Mouse (Mus musculus) CH12F3 (cell line): ENCODE data around the gene Psmb9.

ENCODE experiments used
- in situ Hi-C: fragments of 300-500 bp; cut with MboI; formaldehyde crosslinking; loops from 2 replicates; pipeline ENCODE4 v1.14.3; 2020; ENCODE audit warnings: low sequenced_read_pairs

Psmb9 gene

DNA sequence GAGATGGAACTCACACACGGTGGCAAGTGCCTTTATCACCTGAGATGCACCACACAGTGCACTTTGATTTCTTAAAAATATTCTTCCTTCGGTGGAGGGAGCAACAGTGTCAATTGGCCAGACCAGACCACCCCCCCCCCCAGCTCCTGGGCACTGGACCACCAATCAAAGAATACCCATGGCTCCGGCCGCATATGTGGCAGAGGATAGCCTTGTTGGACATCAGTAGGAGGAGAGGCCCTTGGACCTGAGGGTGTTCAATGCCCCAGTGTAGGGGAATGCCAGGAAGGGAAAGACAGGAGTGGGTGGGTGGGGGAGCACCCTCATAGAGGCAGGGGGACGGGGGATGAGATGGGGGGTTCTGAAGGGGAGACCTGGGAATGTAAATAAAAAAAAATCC is 19.2 kb upstream of the Psmb9 start:
- in situ Hi-C loops: no loop called here

DNA sequence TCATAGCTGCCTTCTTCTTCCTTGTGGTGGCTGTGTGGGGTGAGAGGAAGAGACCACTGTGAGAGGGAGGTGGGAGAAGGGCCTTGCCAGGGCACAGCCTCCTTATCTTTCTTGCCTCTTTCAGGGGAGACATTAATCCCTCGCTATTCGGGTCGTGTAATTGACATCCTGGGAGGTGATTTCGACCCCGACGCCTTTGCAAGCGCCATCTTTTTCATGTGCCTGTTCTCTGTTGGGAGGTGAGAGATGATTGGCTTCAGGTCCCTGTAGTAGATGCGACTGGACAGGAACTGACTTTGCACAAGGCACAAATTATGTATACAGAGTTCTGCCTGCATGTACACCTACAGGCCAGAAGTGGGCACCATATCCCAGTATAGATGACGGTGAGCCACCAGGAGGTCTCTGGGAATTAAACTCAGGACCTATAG is 18.2 kb upstream of the Psmb9 start:
- in situ Hi-C loops: no loop called here

DNA sequence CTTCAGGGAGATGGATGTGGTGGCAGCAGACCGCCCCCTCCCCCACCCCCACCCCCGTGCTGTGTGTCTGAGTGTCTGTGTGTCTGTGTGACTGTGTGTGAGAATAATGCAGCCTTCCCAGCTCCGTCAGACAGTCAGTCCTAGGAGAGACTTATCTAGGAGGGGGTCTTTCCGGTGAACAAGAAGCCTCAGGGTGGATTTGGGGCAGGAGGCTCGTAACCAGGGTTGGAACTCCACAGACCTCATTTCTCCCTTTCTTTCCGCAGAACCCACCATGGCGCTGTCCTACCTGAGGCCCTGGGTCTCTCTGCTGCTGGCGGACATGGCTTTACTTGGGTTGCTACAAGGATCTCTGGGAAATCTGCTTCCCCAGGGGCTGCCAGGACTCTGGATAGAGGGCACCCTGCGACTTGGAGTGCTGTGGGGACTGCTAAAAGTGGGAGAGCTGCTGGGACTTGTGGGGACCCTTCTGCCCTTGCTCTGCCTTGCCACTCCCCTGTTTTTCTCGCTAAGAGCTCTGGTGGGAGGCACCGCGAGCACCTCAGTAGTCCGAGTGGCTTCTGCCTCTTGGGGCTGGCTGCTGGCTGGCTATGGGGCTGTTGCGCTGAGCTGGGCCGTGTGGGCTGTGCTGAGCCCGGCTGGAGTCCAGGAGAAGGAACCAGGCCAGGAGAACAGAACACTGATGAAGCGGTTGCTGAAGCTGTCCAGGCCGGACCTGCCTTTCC is 17.6 kb upstream of the Psmb9 start:
- in situ Hi-C loops: no loop called here

DNA sequence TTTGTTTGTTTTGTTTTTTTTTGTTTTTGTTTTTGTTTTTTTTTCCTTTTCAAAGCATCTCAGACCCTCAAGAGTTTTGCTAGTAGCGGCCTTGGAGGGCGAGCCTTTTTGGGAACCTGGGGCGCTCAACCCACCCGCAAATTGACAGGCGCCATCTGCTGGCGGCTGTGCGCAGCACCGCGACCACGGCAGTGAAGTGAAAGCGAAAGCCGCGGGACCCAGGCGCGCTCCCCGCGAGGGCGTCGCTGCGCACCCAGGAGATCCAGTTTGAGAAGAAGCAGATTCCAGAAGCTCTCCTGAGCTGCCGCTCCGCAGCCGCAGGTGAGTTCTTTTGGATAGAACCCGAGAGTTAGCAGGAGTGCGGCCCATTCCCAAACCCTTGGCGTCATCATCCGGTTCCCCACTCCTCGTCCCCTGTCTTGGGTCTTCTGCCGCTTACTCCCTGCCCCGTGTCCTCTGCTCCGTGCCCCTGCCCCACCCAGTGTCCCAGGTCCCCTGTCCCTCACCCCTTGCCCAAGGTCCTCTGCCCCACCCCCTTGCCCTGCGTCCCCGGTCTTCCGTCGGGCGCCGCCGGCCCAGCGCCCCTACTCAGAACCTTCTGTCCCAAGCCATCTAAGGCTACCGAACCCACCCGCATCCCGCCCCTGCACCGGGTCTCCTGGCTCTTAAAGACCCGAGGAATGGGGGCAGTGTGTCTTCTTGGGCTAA is 16.9 kb upstream of the Psmb9 start:
- in situ Hi-C loops: no loop called here

DNA sequence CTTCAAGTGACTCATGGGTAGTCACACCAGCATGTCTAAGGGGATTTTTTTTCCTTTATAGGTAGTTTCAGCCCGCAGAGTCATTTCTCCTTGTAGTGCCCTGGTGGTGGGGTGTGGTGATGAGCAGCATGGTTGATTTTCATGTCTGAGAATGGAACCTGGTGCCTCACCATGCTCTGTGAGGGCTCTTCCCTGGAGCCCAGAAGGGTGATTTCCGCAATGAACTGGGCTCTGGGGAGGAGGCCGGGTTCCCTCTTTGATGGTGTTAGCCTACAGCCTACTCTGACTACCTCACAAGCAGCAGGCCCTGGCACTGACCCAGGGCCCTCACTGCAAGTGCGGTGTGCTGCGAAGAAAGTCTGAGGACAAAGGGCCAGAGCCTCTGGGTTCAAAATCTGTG is 15.9 kb upstream of the Psmb9 start, which contains the start of gene Tap2:
Gene Tap2 (plus strand): TSS at position 84 of the 400 bp plus-strand sequence.
- in situ Hi-C loops: no loop called here

DNA sequence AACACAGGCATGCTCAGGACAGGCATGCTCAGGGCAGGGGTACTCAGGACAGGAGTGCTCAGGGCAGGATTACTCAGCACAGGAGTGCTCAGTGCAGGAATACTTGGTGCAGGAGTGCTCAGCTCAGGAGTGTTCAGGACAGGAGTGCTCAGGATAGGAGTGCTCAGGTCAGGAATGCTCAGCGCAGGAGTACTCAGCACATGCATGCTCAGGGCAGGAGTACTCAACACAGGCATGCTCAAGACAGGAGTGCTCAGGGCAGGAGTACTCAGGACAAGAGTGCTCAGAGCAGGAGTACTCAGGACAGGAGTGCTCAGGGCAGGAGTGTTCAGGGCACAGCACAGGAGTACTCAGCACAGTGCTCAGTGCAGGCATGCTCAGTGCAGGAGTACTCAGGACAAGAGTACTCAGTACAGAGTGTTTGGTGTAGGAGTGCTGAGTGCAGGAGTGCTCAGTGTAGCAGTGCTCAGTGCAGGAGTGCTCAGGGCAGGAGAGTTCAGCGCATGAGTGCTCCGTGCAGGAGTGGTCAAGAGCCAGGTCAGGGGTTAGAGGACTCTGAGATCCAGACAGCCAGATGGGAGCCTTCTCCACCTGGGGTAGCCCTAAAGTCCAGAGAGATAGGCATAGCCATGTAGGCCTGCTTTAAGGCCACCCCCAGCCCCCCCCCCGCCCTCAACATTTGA is 15.3 kb upstream of the Psmb9 start:
- in situ Hi-C loops: no loop called here

DNA sequence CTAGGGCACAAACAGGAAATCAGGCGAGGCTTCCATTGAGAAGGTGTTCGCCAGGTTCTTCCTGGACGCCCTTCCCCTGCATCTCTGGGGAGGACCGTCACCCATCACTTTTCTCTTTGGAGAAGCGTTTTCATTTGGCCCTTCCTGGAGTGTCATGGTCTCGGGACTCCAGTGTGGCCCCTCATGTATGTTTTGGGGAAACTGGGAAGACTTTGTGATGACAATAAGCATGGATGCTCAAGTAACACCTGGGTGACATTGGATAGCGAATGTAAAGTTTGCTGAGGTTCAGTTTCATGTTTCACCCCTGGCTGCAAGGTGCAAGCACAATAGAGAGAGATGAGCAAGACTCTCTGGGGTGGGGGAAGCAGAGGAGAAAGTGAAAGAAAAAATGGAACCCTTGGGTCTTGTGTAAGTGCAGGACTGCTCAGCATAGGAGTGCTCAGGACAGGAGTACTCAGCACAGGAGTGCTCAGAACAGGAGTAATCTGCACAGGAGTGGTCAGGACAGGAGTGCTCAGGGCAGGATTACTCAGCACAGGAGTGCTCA is 14.0 kb upstream of the Psmb9 start:
- in situ Hi-C loops: no loop called here

DNA sequence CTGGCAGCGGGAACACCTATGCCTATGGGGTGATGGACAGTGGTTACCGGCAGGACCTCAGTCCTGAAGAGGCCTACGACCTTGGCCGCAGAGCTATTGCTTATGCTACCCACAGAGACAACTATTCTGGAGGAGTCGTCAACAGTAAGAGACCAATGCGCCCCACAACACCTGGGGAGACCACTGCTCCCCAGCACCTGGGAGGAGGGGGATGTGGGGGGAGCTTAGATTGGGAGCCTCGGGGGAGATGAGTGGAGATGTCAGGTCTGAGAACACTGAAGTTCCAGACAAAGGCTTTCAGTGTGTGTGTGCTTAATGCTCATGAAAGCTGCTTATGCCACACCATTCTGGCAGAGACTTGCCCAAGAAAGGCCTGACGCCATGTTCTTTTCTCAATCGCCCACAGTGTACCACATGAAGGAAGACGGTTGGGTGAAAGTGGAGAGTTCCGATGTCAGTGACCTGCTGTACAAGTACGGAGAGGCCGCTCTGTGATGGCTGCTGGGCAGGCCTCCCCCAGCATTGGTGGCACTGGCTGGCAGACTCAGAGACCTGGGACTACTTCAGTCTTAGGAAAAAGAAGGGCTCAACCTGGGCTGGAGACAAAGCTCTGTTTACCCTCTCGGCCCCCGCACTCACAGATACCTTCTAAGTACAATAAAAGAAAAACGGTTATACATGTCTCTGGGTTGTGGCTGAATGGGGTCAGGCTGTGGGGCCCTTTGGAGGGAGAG is 13.4 kb upstream of the Psmb9 start:
- in situ Hi-C loops: no loop called here

DNA sequence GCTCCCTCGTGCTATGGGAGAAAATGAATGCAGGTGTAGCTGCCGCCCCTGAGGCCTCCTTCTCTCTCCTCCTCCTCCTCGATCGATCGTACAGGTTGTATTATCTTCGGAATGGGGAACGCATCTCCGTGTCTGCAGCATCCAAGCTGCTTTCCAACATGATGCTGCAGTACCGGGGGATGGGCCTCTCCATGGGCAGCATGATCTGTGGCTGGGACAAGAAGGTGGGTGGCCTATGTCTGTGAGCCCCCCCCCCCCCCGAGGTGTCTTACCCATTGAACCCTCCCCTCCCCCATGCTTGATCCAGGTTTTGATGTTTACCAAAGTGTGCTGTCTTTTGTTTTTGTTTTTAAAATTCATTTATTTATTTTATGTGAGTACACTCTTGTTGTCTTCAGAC is 12.5 kb upstream of the Psmb9 start:
- in situ Hi-C loops: no loop called here

DNA sequence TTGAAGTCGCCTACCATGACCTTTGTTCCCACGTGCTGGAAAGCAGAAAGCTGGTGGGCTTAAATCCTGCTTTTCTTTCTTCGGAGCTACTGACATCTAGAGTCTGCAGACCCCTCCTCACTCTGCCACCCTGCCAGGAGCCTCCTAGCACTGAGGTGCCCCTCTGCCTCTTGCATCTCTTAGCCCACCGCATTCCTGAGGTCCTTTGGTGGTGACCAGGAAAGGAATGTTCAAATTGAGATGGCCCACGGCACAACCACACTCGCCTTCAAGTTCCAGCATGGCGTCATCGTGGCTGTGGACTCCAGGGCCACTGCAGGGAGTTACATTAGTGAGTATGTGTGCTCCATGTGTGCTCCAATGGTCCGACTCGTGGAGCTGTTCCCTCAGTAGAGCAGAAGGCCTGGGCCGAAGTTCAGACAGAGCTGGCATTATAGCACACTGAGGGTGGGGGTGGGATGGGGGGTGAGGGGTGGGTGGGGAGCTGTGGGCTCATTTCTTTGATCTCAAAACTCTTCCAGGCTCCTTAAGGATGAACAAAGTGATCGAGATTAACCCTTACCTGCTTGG is 11.6 kb upstream of the Psmb9 start:
- in situ Hi-C loops: no loop called here

DNA sequence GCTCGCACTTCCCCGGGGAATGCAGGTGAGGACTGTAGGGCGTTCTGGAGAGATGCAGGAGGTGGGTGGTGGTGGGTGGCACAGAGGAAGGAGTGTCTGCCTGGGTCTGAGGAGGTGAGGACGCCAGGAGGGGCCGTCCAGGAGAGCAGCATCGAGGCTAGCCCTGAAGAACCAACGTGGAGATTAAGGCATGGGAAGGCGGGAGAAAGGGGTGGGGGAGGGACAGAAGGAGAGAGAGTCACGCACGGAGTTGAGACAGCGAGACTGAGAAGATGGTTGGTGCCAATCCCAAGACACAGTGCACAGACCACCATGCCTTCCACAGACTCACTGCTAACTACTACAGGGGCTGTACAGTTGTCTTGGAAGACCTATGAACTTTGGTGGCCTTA is 11.0 kb upstream of the Psmb9 start:
- in situ Hi-C loops: no loop called here

DNA sequence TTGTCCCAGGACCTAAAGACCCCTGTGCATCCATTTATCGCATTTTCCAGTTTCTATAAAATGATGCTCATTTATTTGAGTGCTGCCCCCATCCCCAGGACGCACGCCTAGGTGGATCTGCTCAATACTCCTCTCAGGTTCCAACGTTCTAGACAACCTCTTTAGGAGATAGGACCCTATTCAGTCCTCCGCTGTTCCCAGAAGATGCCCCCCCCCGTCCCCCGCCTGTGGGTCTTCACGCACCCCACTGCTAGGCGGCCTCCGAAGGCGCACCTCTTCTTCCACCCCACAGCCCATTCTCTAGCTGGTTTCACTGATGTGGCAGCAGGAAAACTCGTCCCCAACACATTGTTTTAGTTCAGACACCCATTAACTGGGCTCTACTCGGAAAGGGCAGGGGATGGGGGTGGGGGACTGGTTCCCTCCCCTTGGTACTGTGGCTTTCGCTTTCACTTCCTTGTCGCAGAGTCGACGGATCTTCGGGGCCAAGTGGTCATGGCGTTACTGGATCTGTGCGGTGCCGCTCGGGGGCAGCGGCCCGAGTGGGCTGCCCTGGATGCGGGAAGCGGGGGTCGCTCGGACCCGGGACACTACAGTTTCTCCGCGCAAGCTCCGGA is 10.4 kb upstream of the Psmb9 start:
- in situ Hi-C loops: no loop called here

DNA sequence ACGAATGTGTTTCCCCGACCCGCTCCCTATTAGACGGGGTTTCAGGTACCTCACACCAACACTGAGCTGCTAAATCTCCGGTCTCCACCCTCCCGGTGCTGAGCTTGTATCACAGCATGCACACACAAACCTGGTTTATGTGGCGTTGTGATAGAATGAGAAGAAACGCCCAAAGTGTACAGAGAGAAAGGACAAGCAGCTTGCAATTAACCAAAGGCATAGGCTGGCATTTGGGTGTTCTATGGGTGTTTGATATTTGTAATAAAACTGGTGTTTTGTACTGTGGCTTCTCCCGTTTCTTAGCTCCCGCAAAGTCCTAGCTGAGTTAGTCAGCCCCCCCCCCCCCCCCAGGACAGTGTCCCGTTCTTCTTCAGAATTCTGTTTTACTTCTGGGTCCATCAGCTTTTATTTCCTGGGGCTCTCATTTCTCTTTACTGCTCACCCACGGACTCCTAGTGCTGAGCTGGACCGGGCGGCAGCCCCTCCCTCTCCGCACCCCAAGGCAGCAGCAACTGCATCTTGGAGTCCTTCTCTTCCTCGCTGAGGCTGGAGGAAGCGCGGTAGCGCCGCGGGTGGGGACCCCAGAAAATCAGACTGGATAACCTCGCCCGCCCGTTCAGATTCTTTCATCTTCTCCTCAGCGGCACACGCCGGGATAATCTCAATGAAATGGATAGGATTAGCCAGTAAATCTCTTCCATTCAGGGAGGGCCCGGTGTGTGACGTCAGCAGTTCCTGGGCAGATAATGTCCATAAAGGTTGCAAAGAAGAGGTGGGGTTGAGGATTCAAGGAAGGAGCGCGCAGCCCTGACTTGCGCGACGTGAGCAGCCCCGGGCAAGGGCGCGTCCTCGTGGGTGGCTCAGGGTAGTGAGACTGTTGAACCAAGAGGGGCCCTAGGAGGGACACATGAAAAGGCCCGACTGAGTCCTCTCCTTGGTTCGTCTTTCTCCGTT is 9.7 kb upstream of the Psmb9 start, which contains the start of gene Psmb8:
Gene Psmb8 (plus strand): TSS at position 781 of the 954 bp plus-strand sequence.
- in situ Hi-C loops: no loop called here

DNA sequence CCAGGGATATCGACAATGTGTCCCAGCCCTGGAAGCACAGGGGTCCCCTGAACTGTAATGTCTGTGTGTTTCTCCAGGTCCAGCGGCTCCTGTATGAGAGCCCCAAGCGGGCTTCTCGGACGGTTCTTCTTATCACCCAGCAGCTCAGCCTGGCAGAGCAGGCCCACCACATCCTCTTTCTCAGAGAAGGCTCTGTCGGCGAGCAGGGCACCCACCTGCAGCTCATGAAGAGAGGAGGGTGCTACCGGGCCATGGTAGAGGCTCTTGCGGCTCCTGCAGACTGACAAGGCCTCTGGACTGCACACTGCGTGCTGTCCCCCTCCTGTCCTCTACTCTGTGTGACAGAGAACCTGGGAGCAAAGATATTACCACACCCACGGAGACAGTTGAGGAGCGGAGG is 8.9 kb upstream of the Psmb9 start:
- in situ Hi-C loops: no loop called here

DNA sequence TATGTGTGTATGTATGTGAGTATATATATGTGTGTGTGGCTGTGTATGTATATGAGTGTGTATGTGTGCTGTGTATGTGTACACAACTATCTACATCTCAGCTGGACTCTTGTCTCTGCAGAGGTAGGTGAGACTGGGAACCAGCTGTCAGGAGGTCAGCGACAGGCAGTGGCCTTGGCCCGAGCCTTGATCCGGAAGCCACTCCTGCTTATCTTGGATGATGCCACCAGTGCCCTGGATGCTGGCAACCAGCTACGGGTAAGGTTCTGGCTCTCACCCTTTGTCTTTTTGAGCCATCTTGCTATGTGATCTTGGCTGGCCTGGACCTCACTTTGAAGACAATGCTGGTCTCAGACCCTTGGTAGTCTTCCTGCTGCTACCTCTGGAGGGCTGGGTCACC is 7.2 kb upstream of the Psmb9 start:
- in situ Hi-C loops: no loop called here

DNA sequence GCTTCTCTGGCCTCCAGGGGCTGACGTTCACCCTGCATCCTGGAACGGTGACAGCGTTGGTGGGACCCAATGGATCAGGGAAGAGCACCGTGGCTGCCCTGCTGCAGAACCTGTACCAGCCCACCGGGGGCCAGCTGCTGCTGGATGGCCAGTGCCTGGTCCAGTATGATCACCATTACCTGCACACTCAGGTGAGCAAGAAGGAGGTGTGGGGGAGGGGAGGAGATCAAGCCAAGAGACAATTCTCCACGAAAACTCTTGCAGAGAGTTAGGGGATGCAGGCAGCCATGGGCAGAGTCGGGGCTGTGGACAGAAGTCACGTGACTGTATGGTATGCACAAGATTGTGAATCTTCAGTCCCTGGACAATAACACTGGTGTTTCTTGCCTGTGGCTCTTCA is 5.9 kb upstream of the Psmb9 start:
- in situ Hi-C loops: no loop called here

DNA sequence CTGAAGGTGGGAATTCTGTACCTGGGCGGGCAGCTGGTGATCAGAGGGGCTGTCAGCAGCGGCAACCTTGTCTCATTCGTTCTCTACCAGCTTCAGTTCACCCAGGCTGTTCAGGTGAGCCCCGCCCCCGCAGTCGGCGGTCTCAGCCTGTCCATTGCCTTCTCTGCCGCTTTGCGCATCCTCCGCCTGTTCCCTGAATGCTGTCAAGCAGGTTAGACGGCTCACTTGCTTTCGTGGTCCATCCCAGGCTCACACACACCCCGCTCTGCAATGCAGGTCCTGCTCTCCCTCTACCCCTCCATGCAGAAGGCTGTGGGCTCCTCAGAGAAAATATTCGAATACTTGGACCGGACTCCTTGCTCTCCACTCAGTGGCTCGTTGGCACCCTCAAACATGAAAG is 5.3 kb upstream of the Psmb9 start:
- in situ Hi-C loops: no loop called here

DNA sequence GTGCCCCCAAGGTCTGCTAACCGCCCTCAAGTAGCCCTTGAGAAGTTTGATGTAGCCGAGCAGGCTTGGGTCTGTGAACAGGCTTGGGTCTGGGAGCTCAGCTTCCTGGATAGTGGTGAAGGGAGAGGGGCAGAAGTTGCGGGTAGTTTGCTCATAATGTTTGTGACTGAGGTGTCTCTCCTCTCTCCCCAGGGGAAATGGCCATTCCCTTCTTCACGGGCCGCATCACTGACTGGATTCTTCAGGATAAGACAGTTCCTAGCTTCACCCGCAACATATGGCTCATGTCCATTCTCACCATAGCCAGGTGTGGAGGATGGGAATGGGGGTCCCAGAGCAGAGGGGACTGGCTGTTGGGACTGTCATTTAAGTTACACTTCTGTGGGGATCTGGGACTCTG is 1.4 kb upstream of the Psmb9 start:
- in situ Hi-C loops: no loop called here

DNA sequence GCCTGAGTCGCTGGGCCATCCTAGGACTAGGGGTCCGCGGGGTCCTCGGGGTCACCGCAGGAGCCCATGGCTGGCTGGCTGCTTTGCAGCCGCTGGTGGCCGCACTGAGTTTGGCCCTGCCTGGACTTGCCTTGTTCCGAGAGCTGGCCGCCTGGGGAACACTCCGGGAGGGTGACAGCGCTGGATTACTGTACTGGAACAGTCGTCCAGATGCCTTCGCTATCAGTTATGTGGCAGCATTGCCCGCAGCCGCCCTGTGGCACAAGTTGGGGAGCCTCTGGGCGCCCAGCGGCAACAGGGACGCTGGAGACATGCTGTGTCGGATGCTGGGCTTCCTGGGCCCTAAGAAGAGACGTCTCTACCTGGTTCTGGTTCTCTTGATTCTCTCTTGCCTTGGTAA is 446 bp upstream of the Psmb9 start:
- in situ Hi-C loops: no loop called here
